Mouse (Mus musculus): Measurements from ENCODE around the gene Aptx. TPM values are rescaled to one million over a fixed set of nuclear protein-coding genes. Genes with fewer than 3 reads are reported as not detected.

The Aptx gene
- 25.0 and 29.0 TPM in 2 replicates for polyA plus RNA-seq (2015; fragmentation: Nextera tagmentation; extraction: Ambion mirVana)

DNA sequence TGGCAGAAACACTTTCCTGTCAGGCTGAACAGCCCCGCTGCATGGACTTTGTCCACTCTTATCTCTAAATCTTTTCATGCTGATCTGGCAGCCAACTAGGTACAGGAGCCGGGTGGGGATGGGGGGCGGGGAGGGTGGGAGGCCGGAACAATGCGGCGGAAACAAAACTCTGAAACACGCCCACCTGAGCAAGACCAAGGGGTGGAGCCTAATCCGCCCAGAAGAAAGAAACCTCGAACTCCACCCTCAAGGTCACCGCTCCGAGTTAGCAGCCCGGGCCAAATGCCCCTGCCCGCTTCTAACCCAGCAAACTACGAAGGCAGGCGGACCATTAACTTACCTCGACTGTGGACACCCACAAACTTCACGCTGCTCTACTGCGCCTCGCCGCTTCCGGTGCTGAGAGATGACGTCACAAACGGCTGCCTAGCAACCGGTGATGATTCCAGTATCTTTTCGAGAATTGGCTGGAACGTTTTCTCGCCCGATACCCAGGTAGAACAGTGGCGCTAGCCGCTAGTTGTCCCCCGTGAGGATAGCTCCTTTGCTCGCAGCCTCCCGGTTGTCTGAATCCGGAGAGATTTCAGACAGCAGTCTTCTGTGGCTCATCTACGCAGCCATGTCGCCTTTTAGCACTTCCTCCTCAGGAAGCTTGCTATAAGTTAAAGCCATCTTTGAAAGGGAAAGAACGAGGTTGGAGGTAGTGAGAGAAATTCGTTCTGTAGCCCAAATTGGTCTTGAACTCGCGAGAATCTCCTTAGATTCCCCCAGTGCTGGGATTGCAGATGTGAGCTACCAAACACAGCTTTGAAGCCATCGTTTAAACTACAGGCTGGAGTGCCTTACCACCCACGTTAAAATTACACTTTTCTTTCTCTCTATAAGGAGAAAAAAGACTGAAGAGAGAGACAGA is at the start of gene Aptx:
Aptx (minus strand) TSS at position 398 of the 913 bp plus-strand sequence.
- Histone ChIP-seq H3K36me3 (0 out of 2 replicates have a peak, but pooled peaks cover 3% of the 10 kb centered on the region), H3K4me2 (peak within 1 kb of the TSS; percentile 76), H3K27me3 (replicated peaks) (no peaks in the 10 kb centered on the region), H3K4me3 (peak within 1 kb of the TSS; percentile 65), H3K27ac (replicated peaks) (peak within 1 kb of the TSS; percentile 95), H3K9me3 (no peaks in the 10 kb centered on the region), H3K4me1 (peaks cover 26% of the 10 kb centered on the region), H3K9ac (peak within 1 kb of the TSS; percentile 79)
- WGBS = under 1% methylated on average over 42 of the region's 42 CpGs
- peak; percentile 82 for ATAC-seq (ENCODE audit: extremely low read depth, insufficient number of reproducible peaks, low FRiP score, low TSS enrichment)

- no peak for ATAC-seq (ENCODE audit: extremely low read depth, insufficient number of reproducible peaks, low FRiP score, low TSS enrichment)
- WGBS = 55% methylated on average over 1 of the region's 1 CpGs
- no peak overlapping the region for H3K9ac ChIP-seq
- no peak overlapping the region for H3K4me2 ChIP-seq
- H3K4me1 ChIP-seq = peaks cover 10% of the 10 kb centered on the region
- no peaks in the 10 kb centered on the region for H3K27me3 ChIP-seq (replicated peaks)
- no peaks in the 10 kb centered on the region for H3K9me3 ChIP-seq
- peaks cover 91% of the 10 kb centered on the region for H3K36me3 ChIP-seq
- no peak overlapping the region for H3K27ac ChIP-seq (replicated peaks)
- no peak overlapping the region for H3K4me3 ChIP-seq
These were observed 32.4 kb upstream of the Aptx start for GRCm38 (mm10) chr4:40735351-40735750.

- H3K4me1 ChIP-seq = peaks cover 16% of the 10 kb centered on the region
- H3K27me3 ChIP-seq (replicated peaks) = no peaks in the 10 kb centered on the region
- no peak overlapping the region for H3K4me2 ChIP-seq
- H3K4me3 ChIP-seq = no peak overlapping the region
- no peak overlapping the region for H3K27ac ChIP-seq (replicated peaks)
- H3K9ac ChIP-seq = no peak overlapping the region
- no peaks in the 10 kb centered on the region for H3K9me3 ChIP-seq
- H3K36me3 ChIP-seq = peaks cover 94% of the 10 kb centered on the region
- ATAC-seq (ENCODE audit: extremely low read depth, insufficient number of reproducible peaks, low FRiP score, low TSS enrichment) = no peak
These were observed 28.3 kb upstream of the Aptx start for GRCm38 (mm10) chr4:40731262-40731661.

DNA sequence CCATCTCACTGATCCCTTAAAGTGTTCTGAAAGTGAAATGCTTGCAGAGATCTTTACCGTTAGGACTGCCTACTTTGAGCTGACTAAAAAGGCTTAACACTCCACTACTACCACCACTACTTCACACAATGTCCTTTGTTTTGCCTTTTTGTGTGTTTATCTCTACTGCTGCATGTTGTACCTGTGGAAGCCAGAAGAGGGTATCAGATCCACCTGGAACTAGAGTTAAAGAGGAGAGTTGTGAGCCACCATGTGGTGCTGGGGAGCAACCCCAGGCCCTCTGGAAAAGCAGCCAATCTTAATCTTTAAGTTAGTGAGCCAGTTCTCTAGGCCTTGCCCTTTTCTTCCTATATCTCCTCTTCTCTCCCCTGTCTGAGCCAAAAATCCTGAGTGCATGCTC is 24.3 kb upstream of the Aptx start:
- H3K27me3 ChIP-seq (replicated peaks) = no peaks in the 10 kb centered on the region
- H3K4me1 ChIP-seq = peaks cover 37% of the 10 kb centered on the region
- ATAC-seq (ENCODE audit: extremely low read depth, insufficient number of reproducible peaks, low FRiP score, low TSS enrichment) = no peak
- no peak overlapping the region for H3K4me2 ChIP-seq
- peaks cover 81% of the 10 kb centered on the region for H3K36me3 ChIP-seq
- 82% methylated on average over 1 of the region's 1 CpGs for WGBS
- no peak overlapping the region for H3K27ac ChIP-seq (replicated peaks)
- H3K9ac ChIP-seq = no peak overlapping the region
- H3K4me3 ChIP-seq = no peak overlapping the region
- H3K9me3 ChIP-seq = no peaks in the 10 kb centered on the region

- H3K36me3 ChIP-seq = peaks cover 64% of the 10 kb centered on the region
- no peak overlapping the region for H3K9ac ChIP-seq
- peak overlapping the region; percentile 84 for H3K4me2 ChIP-seq
- no peak overlapping the region for H3K27ac ChIP-seq (replicated peaks)
- ATAC-seq (ENCODE audit: extremely low read depth, insufficient number of reproducible peaks, low FRiP score, low TSS enrichment) = no peak
- H3K4me1 ChIP-seq = peaks cover 48% of the 10 kb centered on the region
- no peaks in the 10 kb centered on the region for H3K27me3 ChIP-seq (replicated peaks)
- H3K9me3 ChIP-seq = no peaks in the 10 kb centered on the region
- peak overlapping the region; percentile 78; the same call in 1 of the 2 replicates for H3K4me3 ChIP-seq
These were observed 22.6 kb upstream of the Aptx start for GRCm38 (mm10) chr4:40725554-40725953.

DNA sequence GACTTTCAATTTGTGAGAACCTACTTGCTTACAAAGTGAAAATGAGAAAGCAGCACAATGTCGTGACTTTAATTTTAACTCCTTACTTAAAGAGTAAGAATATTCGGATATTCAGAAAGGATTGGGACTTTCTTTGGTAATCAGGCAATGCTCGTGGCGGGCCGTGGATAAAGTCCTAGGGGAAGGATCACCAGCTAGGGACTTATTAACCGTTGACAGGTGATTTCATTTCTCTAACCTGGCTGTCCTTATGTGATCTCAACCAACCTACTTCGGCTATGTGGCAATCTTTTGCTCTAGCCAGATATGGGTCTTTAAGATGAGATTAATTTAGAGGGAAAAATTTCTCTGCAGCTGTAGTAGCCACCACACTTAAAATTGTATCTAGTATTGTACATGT is 22.1 kb upstream of the Aptx start:
- peak overlapping the region; percentile 84 for H3K4me2 ChIP-seq
- peaks cover 60% of the 10 kb centered on the region for H3K36me3 ChIP-seq
- H3K4me1 ChIP-seq = peaks cover 48% of the 10 kb centered on the region
- H3K27me3 ChIP-seq (replicated peaks) = no peaks in the 10 kb centered on the region
- H3K9me3 ChIP-seq = no peaks in the 10 kb centered on the region
- 80% methylated on average over 7 of the region's 7 CpGs for WGBS
- ATAC-seq (ENCODE audit: extremely low read depth, insufficient number of reproducible peaks, low FRiP score, low TSS enrichment) = no peak
- H3K27ac ChIP-seq (replicated peaks) = no peak overlapping the region
- H3K9ac ChIP-seq = peak overlapping the region; percentile 95; the same call in 1 of the 2 replicates
- H3K4me3 ChIP-seq = peak overlapping the region; percentile 78

DNA sequence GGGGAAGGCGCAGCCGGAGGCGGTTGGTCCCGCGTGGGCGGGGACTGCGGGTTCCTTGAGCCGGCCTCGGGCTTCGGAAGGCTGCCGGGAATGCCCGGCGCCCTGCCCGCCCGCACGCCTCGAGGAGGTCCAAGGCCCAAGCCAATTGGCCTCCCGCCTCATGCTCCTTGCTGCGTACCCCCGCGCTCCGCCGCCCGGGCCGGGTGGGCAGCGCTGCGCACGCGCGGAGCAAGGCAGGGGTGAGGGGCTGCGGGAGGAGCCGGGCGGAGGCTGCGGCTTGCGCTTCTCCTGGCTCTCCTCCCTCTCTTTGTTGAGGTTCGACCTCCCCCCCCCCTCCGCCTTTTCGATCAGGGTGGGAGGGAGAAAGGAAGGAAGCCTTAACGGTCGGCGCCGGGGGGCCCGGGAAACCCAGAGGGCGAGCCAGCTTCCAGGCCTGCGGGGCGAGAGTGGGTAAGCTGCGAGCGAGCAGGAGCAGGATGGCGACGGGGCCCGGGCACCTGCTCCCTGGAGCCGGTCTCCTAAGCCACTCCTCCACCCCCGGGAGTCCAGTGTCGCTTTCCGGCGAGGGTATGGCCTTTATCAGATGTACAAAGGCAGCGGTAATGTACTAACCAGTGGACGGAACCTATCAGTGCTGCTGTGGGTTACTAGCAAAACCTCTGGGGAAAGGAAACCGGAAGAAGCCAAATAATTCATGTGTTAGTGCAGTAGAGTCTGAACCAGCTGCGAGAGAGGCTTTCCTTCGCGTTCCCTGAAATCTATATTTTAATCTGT is 19.9 kb upstream of the Aptx start:
- H3K4me3 ChIP-seq = peak overlapping the region; percentile 78
- peak overlapping the region; percentile 95 for H3K9ac ChIP-seq
- WGBS = under 1% methylated on average over 58 of the region's 62 CpGs
- H3K36me3 ChIP-seq = peaks cover 39% of the 10 kb centered on the region
- H3K4me2 ChIP-seq = peak overlapping the region; percentile 84
- H3K9me3 ChIP-seq = no peaks in the 10 kb centered on the region
- peak overlapping the region; percentile 99 for H3K27ac ChIP-seq (replicated peaks)
- no peaks in the 10 kb centered on the region for H3K27me3 ChIP-seq (replicated peaks)
- peak; percentile 78 for ATAC-seq (ENCODE audit: extremely low read depth, insufficient number of reproducible peaks, low FRiP score, low TSS enrichment)
- peaks cover 48% of the 10 kb centered on the region for H3K4me1 ChIP-seq

GRCm38 (mm10) chr4:40722011-40722666 is 19.1 kb upstream of the Aptx start, which contains the start of gene Dnaja1:
TSS of gene Dnaja1 (plus strand) at chr4:40722150.
- H3K4me3 ChIP-seq = peak within 1 kb of the TSS; percentile 78
- no peaks in the 10 kb centered on the region for H3K9me3 ChIP-seq
- under 1% methylated on average over 50 of the region's 54 CpGs for WGBS
- H3K27ac ChIP-seq (replicated peaks) = peak within 1 kb of the TSS; percentile 99
- H3K4me1 ChIP-seq = peaks cover 44% of the 10 kb centered on the region
- peak; percentile 92 for ATAC-seq (ENCODE audit: extremely low read depth, insufficient number of reproducible peaks, low FRiP score, low TSS enrichment)
- H3K36me3 ChIP-seq = peaks cover 31% of the 10 kb centered on the region
- H3K27me3 ChIP-seq (replicated peaks) = no peaks in the 10 kb centered on the region
- peak within 1 kb of the TSS; percentile 95 for H3K9ac ChIP-seq
- peak within 1 kb of the TSS; percentile 84 for H3K4me2 ChIP-seq

- 88% methylated on average over 8 of the region's 8 CpGs for WGBS
- H3K9me3 ChIP-seq = no peaks in the 10 kb centered on the region
- peak overlapping the region; percentile 99; the same call in 1 of the 2 replicates for H3K27ac ChIP-seq (replicated peaks)
- 0 out of 2 replicates have a peak overlapping the region, but pooled peaks have one; percentile 84 for H3K4me2 ChIP-seq
- peaks cover 38% of the 10 kb centered on the region for H3K4me1 ChIP-seq
- peaks cover 19% of the 10 kb centered on the region for H3K36me3 ChIP-seq
- H3K4me3 ChIP-seq = no peak overlapping the region
- H3K9ac ChIP-seq = no peak overlapping the region
- no peak for ATAC-seq (ENCODE audit: extremely low read depth, insufficient number of reproducible peaks, low FRiP score, low TSS enrichment)
- H3K27me3 ChIP-seq (replicated peaks) = no peaks in the 10 kb centered on the region
These were observed 17.9 kb upstream of the Aptx start for GRCm38 (mm10) chr4:40720910-40721309.

DNA sequence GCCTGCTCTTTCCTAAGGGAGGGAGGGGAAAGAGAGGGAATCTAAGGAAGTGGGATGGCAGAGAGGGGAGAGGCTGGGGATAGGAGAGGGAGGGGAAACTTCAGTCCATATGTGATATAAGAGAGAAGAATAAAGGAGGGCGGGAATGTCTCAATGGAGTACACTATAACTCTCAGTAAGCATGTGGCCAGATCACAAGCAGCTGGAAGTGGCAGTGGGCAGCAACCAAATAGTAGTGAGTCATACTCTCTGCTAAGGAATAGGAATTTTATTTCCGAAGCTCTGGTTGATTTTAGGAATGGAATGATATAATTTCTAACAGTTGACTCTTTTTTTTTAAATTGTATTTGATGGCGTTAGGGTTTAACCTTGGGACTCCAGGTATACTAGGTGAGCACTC is 14.1 kb upstream of the Aptx start:
- Histone ChIP-seq H3K27ac (replicated peaks) (no peak overlapping the region), H3K9ac (no peak overlapping the region), H3K27me3 (replicated peaks) (no peaks in the 10 kb centered on the region), H3K4me3 (no peak overlapping the region), H3K4me2 (no peak overlapping the region), H3K4me1 (peaks cover 13% of the 10 kb centered on the region), H3K9me3 (no peaks in the 10 kb centered on the region), H3K36me3 (no peaks in the 10 kb centered on the region)
- ATAC-seq (ENCODE audit: extremely low read depth, insufficient number of reproducible peaks, low FRiP score, low TSS enrichment) = no peak
- 83% methylated on average over 3 of the region's 3 CpGs for WGBS

Measured in heart, embryonic 13.5 days (tissue).